Mouse (Mus musculus): ENCODE measurements around the gene Treml4.

DNA sequence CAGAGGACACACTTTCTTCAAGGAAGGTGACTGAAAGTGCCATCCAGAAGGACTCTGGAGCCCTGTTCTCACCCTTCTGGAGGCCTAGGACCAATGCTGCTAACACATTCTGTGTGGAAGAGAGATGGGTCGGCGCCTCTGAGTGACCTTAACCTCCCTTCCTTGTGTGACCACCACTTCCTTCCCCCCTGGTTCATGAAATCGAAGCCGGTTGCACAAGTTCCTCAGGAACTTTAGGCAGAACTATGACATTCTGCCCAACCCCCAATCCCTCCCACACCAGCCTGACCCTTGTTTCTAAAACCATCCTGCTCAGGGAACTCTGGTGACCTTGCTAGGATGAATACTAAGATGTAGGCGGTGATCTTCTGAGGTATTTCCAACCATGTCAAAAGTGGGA lies 60.2 kb downstream of the Treml4 start:
- TF ChIP-seq CTCF (IDR thresholded peaks at IDR 0.05; ENCODE audit: control insufficient read depth, insufficient read depth, insufficient replicate concordance, low read depth, low read length) (no peak), POLR2A (IDR thresholded peaks at IDR 0.05; ENCODE audit: control insufficient read depth, low read depth, low read length) (no peak)
